Mouse (Mus musculus) thymus, adult 2 months (tissue): ENCODE results near the gene Psmd13.

Experiments used
- CTCF ChIP-seq: fragments of 200-500 bp; IDR thresholded peaks from 2 replicates; pipeline ENCODE4 v1.5.1; 2012; ENCODE audit warnings: mild to moderate bottlenecking, control low read depth, low read length, moderate library complexity, borderline replicate concordance; ENCODE audit not compliant: control insufficient read depth, poor library complexity, insufficient read depth; ENCODE audit errors: extremely low read depth
- POLR2A ChIP-seq: fragments of 200-500 bp; IDR thresholded peaks from 2 replicates; pipeline ENCODE4 v1.6.1; 2012; ENCODE audit warnings: mild to moderate bottlenecking, low read length, control low read depth, moderate library complexity; ENCODE audit not compliant: control insufficient read depth, poor library complexity, insufficient read depth; ENCODE audit errors: extremely low read depth

DNA sequence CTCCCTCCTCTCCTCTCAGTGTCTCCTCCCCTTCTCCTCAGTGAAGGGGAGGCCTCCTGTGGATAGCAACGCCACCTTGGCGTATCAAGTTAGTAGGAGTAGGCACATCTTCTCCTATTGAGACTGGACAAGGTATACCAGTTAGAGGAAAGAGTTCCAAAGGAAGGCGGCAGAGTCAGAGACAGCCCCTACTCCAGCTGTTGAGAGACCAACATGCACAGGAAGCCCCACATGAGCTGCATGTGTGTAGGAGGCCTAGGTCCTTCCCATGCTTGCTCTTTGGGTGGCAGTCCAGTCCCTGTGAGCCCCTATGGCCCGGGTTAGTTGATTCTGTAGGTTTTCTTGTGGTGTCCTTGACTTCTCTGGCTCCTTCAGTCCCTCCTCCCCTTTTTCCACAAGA is 48.4 kb upstream of the Psmd13 start:
- no peak for TF ChIP-seq CTCF
- no peak for TF ChIP-seq POLR2A
